Mouse (Mus musculus): ENCODE data around the gene Fgf8.

The Fgf8 gene

GRCm38 (mm10) chr19:45748691-45749242 is 6.1 kb upstream of the Fgf8 start:
- peak; percentile 64 for DNase-seq (ENCODE audit: low read depth, low spot score)

DNA sequence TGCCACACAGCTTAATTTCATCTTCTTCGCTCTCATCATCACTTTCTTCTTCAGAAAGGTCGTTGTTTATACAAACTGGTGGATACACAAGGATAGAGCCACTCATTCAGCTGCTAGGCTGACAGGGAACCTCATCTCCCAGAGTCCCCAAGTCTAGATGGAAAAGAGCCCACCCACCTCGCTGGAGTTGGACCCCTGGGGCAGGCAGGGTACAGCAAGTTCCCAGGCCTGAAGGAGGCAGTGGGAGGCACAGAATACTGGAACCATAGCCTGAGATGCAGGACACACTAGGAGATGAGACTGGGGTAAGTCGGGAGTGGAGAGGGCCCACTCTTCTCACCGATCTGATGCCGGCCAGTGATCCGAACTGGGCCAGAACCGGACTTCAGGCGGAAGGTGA is 5.5 kb upstream of the Fgf8 start:
- no peak for DNase-seq (ENCODE audit: low read depth, low spot score)

DNA sequence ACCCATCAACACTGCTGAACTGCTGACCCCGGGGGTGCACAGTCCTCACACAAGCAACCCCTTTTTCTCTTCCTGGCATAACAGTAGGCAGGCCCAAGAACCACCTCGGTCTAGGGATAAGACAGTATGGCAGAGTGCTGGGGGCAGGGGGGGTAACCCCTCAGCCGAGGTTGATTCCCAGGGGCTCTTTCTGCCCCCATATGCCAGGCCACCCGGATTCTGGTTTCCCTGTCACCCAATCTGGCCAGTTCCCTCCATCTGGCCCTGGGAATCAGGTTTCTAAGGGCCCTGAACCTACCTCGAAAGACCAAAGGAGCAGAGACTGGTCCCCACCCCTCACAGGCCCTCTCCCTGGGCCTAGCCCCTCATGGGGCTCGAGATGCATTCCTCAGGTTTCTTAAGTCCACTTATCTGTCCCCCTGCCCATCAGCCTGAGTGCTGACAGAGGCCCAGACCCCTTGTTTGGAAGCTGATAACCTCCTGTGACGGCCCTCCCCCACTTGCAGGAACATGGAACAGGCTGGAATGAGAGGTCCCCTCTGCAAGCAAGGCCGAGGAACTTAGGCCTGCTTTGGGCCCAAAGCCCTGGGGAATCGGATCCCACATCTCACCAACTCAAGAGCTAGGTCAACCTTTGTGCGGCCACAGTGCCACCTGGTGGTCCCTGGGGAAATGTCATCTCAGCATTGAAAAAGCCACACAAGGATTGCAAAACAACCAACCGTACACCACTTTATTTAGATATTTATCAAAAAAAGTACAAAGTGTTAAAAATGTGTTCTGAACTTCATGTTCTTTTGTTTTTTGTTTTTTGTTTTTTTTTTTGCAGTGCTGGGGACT is 4.5 kb upstream of the Fgf8 start:
- DNase-seq (ENCODE audit: low read depth, low spot score): peak; percentile 89

DNA sequence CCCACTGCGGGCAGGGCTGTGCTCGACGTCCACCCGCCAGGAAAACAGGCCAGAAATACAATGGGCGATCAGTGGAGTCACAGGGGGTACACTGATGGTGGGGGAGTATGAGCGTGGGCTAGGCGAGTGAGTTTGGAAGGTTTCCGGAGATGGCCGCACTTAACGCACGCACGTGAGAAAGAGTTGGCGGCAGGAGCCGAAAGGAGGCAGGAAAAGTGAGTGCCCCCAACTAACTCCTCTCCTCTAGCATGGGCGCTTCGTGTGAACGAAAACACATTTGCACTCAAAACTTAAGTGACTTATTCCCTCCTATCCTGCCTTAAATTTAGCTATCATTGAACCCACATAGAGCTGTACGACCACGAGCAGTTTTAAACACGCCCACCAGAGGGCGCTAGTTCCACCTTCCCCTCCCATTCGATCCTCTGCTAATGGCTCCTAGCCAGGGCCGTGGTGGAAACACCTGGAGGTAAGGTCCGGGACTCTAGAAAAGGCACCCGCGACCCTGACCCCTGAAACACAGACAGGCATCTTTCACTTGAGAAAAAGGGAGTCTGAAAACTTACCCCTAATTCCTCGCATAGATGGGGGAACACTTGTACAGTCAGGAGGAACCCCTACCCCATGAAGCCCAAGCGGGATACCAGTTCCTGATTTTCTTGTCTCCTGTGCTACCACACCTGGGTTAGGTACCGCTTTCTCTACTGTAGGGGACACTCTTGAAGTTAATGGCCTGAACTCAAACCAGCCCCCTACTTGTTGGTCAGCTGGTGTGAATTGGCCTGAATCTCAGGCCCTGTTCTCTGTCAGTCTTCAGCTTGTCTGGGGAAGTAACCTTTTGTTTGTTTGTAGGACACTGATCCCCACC is 3.7 kb upstream of the Fgf8 start:
- DNase-seq (ENCODE audit: low read depth, low spot score): peak; percentile 78

- no peak for DNase-seq (ENCODE audit: low read depth, low spot score)
These were observed 2.8 kb upstream of the Fgf8 start for GRCm38 (mm10) chr19:45745344-45746152.

GRCm38 (mm10) chr19:45743619-45744018 is 904 bp upstream of the Fgf8 start:
- DNase-seq (ENCODE audit: low read depth, low spot score): no peak

DNA sequence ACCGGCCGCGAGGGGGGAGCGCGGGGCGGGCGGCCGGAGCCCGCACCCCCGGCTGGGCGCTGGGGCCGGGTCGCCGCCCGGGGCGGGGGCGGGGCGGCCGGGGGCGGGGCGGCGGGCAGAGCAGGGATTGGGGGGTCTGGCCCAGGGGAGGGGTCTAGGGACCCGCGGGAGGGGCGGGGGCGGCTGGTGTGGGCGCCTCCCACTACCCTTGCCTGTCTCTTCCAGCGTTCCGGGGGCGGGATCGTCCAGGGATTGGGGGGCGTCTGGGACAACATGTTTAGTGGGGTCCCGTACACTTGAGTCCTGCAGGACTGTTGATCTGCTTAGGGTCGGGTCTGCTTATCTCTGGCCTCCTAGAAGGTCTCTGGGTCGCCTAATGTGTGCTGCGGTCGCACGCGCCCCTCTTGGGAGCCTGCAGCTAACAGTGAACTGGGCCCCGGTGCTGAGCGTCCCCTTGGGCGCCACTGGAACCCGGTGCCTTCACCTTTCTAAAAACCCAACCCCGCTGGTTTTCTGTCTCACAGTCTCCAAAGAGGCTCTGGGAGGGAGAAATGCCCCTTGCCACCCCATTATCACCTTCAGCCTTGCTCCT is 365 bp upstream of the Fgf8 start:
- no peak for DNase-seq (ENCODE audit: low read depth, low spot score)

GRCm38 (mm10) chr19:45741431-45742217 is 1.1 kb downstream of the Fgf8 start:
- DNase-seq (ENCODE audit: low read depth, low spot score): no peak

GRCm38 (mm10) chr19:45740817-45741216 is 1.9 kb downstream of the Fgf8 start:
- DNase-seq (ENCODE audit: low read depth, low spot score): no peak

- no peak for DNase-seq (ENCODE audit: low read depth, low spot score)
These were observed 2.5 kb downstream of the Fgf8 start for GRCm38 (mm10) chr19:45740233-45740632.

DNA sequence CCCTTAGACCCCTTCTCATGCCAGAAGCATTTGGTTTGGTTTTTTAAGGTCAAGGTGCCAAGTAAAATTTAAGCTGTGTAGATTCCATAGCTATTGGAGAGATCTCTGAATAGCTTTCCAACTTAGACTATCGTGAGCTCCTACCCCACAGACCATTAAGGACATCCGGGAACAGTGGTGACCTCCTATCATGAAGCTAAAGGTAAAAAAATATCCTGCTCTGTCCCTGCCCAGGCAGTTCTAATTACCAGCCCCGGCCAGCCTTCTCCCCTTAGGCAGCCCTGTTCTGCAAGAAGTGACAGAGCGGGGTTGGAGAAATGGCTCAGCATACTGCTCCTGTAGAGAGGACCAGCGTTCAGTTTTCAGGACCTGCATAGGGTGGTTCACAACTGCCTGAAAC is 4.2 kb downstream of the Fgf8 start:
- DNase-seq (ENCODE audit: low read depth, low spot score): no peak

- no peak for DNase-seq (ENCODE audit: low read depth, low spot score)
These were observed 4.8 kb downstream of the Fgf8 start for GRCm38 (mm10) chr19:45737846-45738484.

DNA sequence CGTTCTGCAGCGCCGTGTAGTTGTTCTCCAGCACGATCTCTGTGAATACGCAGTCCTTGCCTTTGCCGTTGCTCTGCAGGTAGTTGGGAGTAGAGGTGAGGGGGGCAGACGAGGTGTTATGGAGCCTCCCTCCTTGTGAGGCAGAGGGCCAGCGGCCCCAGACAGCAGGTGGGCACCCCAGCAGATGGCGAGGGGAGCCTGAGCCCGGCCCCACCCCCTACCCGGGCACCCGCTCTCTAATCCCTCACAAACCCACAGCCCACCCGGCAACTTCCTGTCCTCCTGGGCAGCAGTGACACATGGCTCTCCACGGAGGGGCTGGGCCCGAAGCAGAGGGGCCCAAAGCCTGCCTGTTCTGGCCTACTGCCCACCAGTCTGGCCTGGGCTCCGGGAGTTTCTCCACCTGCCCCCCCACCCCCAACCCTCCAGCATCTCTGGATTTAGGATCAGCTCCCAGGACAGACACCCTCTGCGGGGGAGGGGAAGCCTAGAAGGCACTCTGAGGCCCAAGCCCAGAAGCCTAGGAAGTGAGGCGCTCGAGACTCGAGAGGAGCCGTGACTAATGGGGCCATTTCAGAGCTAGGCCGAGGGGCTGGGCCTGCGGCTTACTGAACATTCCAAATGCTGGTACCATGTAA is 5.4 kb downstream of the Fgf8 start:
- DNase-seq (ENCODE audit: low read depth, low spot score): no peak

GRCm38 (mm10) chr19:45736855-45737207 is 5.9 kb downstream of the Fgf8 start:
- DNase-seq (ENCODE audit: low read depth, low spot score): no peak

DNA sequence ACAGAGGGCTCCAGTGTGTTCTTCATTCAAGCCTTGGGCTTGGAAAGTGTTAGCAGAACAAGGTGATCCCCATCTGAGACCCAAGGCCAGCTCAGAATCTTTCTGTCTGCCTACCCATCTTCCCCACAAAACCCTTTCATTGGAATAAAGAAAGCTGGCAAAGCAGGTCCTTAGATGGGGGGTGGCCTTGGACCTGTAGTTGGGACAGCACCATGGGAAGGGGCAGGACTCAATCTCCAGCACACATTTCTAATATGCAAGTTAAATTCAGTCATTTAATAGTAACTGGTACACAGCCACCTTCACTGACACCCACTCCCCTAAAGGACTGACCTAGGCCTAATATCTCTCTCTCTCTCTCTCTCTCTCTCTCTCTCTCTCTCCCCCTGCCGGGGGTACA is 6.5 kb downstream of the Fgf8 start:
- no peak for DNase-seq (ENCODE audit: low read depth, low spot score)

DNA sequence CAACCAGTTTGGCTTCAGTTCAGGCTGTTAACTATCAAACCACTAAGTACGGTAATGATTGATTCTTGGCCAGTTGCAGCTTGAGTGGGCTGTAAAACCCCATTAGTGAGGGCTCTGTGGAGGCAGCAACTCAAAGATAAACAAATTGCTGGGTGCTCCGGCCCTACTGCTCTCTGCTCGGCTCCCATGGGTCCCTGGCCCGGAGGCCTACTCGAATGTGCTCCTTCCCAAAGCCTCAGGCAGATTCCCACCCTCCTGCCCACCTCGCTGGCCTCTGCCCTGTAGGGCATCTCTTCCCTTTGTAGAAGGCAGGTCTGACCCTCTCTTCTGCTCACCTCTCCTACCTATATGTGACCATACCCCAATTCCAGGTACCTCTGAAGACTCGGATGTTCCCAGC is 8.0 kb downstream of the Fgf8 start:
- no peak for DNase-seq (ENCODE audit: low read depth, low spot score)

- no peak for DNase-seq (ENCODE audit: low read depth, low spot score)
These were observed 8.5 kb downstream of the Fgf8 start for GRCm38 (mm10) chr19:45734191-45734590.

- no peak for DNase-seq (ENCODE audit: low read depth, low spot score)
These were observed 9.2 kb downstream of the Fgf8 start for GRCm38 (mm10) chr19:45733564-45733963.

- no peak for DNase-seq (ENCODE audit: low read depth, low spot score)
These were observed 11.1 kb downstream of the Fgf8 start for GRCm38 (mm10) chr19:45731658-45732057.

DNA sequence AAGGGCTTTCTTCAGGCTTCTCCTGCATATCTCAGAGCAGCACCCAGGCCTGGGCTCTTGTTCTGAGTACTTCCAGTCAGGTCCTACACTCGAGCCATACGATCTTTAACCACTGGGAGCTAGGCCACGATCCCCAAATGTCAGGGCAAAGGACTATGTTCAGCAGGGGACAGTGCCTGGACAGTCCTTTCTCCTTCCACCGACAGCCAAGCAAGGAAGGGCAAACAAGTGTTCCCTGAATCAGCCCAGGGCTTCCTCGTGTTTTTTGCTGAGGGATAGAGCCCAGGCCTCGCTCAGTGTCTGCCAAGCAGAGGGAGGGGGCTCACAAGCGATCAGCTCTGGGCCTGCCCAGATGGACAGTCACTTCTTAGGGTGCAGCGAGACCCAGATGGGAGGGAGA is 12.7 kb downstream of the Fgf8 start:
- no peak for DNase-seq (ENCODE audit: low read depth, low spot score)
